Mouse (Mus musculus) ES-Bruce4 (cell line): Measurements from ENCODE around the gene Hist1h3f. TPM values are rescaled to one million over a fixed set of nuclear protein-coding genes. Genes with fewer than 3 reads are reported as not detected.
A peak's percentile ranks its signal among the peaks of the same experiment; 100 is the strongest.
"Not testable (repeated sequence)": the region's sequence is repeated elsewhere in the genome, so short reads cannot be mapped to it uniquely, and the experiment has no call there.

Source experiments
- H3K27ac ChIP-seq: 2 replicates; pipeline ENCODE4 v1.5.1; 2012; ENCODE audit warnings: low read length, inconsistent platforms; ENCODE audit not compliant: insufficient read depth
- H3K27me3 ChIP-seq: 2 replicates; pipeline ENCODE4 v1.6.1; 2012; ENCODE audit warnings: mild to moderate bottlenecking, low read length, inconsistent platforms; ENCODE audit not compliant: control insufficient read depth, poor library complexity, insufficient read depth, severe bottlenecking
- H3K36me3 ChIP-seq: 2 replicates; pipeline ENCODE4 v1.6.1; 2012; ENCODE audit warnings: inconsistent platforms, mild to moderate bottlenecking, low read length, moderate library complexity; ENCODE audit not compliant: control insufficient read depth, poor library complexity, insufficient read depth, severe bottlenecking
- H3K4me1 ChIP-seq: one replicate; pipeline ENCODE4 v1.8.1; 2011; ENCODE audit warnings: low read length; ENCODE audit not compliant: control insufficient read depth, insufficient read depth
- H3K4me3 ChIP-seq: 2 replicates; pipeline ENCODE4 v1.5.1; 2011; ENCODE audit warnings: low read depth, mild to moderate bottlenecking, low read length
- H3K9ac ChIP-seq: 2 replicates; pipeline ENCODE4 v1.6.1; 2012; ENCODE audit warnings: low read depth, mild to moderate bottlenecking, inconsistent platforms; ENCODE audit not compliant: poor library complexity, severe bottlenecking
- H3K9me3 ChIP-seq: replicated peaks from 2 replicates; pipeline ENCODE4 v1.6.1; 2012; ENCODE audit warnings: mild to moderate bottlenecking, low read length, inconsistent platforms; ENCODE audit not compliant: control insufficient read depth, poor library complexity, insufficient read depth, severe bottlenecking
- CTCF ChIP-seq: IDR thresholded peaks from one replicate; pipeline ENCODE4 v1.8.1; 2011; ENCODE audit warnings: low read depth, low read length
- EP300 ChIP-seq: IDR thresholded peaks from 2 replicates; pipeline ENCODE4 v1.6.1; 2011; ENCODE audit warnings: low read depth, low read length; ENCODE audit not compliant: insufficient read depth
- POLR2A ChIP-seq: IDR thresholded peaks from one replicate; pipeline ENCODE4 v1.8.1; 2011; ENCODE audit warnings: low read length; ENCODE audit not compliant: insufficient read depth
- polyA plus RNA-seq: library from polyadenylated mRNA; stranded (reverse); fragments of >200 nt; gene quantifications from 2 replicates; pipeline ENCODE4 v1.2.4, GENCODE M21; 2011; ENCODE audit warnings: low read depth; ENCODE audit not compliant: missing spikeins, insufficient read depth, insufficient read length

Gene Hist1h3f
- polyA plus RNA-seq, 1 experiment = 1.5 TPM

GRCm38 (mm10) chr13:23551146-23551834 is 7.4 kb downstream of the Hist1h3f start, which contains the start of gene Hist1h4f:
Gene Hist1h4f (minus strand): TSS chr13:23551648.
- TF ChIP-seq EP300 = 0 out of 2 replicates have a peak, but pooled peaks have one; percentile 46
- peak; percentile 94 for TF ChIP-seq POLR2A
- H3K36me3 ChIP-seq = not testable (repeated sequence)

GRCm38 (mm10) chr13:23551931-23552914 is 8.4 kb downstream of the Hist1h3f start:
- no peak overlapping the region for H3K4me3 ChIP-seq
- H3K9ac ChIP-seq = peak overlapping the region; percentile 80
- no peak for TF ChIP-seq CTCF
- no peak for TF ChIP-seq POLR2A
- no peak for TF ChIP-seq EP300
- peak overlapping the region; percentile 86 for H3K27ac ChIP-seq
- no peaks in the 10 kb centered on the region for H3K4me1 ChIP-seq
- no peaks in the 10 kb centered on the region for H3K9me3 ChIP-seq
- H3K36me3 ChIP-seq = no peaks in the 10 kb centered on the region
- no peaks in the 10 kb centered on the region for H3K27me3 ChIP-seq

More at GRCm38 (mm10) chr13:23551146-23551834, 7.4 kb downstream of the Hist1h3f start, which contains the start of gene Hist1h4f:
- not testable (repeated sequence) for H3K27me3 ChIP-seq, H3K9me3 ChIP-seq, H3K4me1 ChIP-seq
- peak within 1 kb of the TSS; percentile 90 for H3K9ac ChIP-seq
- H3K4me3 ChIP-seq = peak within 1 kb of the TSS; percentile 85
- H3K27ac ChIP-seq = peak within 1 kb of the TSS; percentile 92

GRCm38 (mm10) chr13:23552962-23553361 is 9.1 kb downstream of the Hist1h3f start, which contains the start of gene Hist1h1d:
Gene Hist1h1d (plus strand): TSS chr13:23553262.
- TF ChIP-seq POLR2A (no peak), EP300 (no peak), CTCF (no peak)
- Histone ChIP-seq H3K9ac (peak within 1 kb of the TSS; percentile 95), H3K9me3 (no peaks in the 10 kb centered on the region), H3K36me3 (no peaks in the 10 kb centered on the region), H3K4me1 (no peaks in the 10 kb centered on the region), H3K27ac (peak within 1 kb of the TSS; percentile 86), H3K4me3 (no peak within 1 kb of the TSS), H3K27me3 (no peaks in the 10 kb centered on the region)

- H3K9me3 ChIP-seq = no peaks in the 10 kb centered on the region
- H3K4me1 ChIP-seq = no peaks in the 10 kb centered on the region
- peak overlapping the region; percentile 95 for H3K9ac ChIP-seq
- no peaks in the 10 kb centered on the region for H3K36me3 ChIP-seq
- peak overlapping the region; percentile 63 for H3K27ac ChIP-seq
- TF ChIP-seq CTCF = no peak
- no peak for TF ChIP-seq EP300
- TF ChIP-seq POLR2A = no peak
- peak overlapping the region; percentile 34; the same call in 1 of the 2 replicates for H3K4me3 ChIP-seq
- H3K27me3 ChIP-seq = no peaks in the 10 kb centered on the region
These were observed 10.5 kb downstream of the Hist1h3f start for GRCm38 (mm10) chr13:23554393-23554792.

- H3K27ac ChIP-seq = peak overlapping the region; percentile 90
- TF ChIP-seq CTCF (no peak), EP300 (no peak), POLR2A (peak; percentile 99)
- H3K36me3 ChIP-seq = no peaks in the 10 kb centered on the region
- H3K27me3 ChIP-seq = no peaks in the 10 kb centered on the region
- no peaks in the 10 kb centered on the region for H3K9me3 ChIP-seq
- H3K4me1 ChIP-seq = no peaks in the 10 kb centered on the region
- peak overlapping the region; percentile 95 for H3K9ac ChIP-seq
- peak overlapping the region; percentile 68 for H3K4me3 ChIP-seq
These were observed 11.3 kb downstream of the Hist1h3f start for GRCm38 (mm10) chr13:23554925-23555838.
